Mouse (Mus musculus): ENCODE data around the gene Prim2. TPM values are rescaled to one million over a fixed set of nuclear protein-coding genes. Genes with fewer than 3 reads are reported as not detected.

Gene Prim2
- total RNA-seq, 2 experiments from 2014 or later: 102 to 137 TPM

GRCm38 (mm10) chr1:33663163-33663562 lies 6.4 kb downstream of the Prim2 start:
- ATAC-seq (replicated peaks; ENCODE audit: low FRiP score, low TSS enrichment, poor library complexity, severe bottlenecking): no peak

GRCm38 (mm10) chr1:33658302-33658701 lies 11.3 kb downstream of the Prim2 start:
- no peak for ATAC-seq (replicated peaks; ENCODE audit: low FRiP score, low TSS enrichment, poor library complexity, severe bottlenecking)

GRCm38 (mm10) chr1:33657574-33658149 lies 11.9 kb downstream of the Prim2 start:
- no peak for ATAC-seq (replicated peaks; ENCODE audit: low FRiP score, low TSS enrichment, poor library complexity, severe bottlenecking)

GRCm38 (mm10) chr1:33650875-33651274 lies 18.7 kb downstream of the Prim2 start:
- no peak for ATAC-seq (replicated peaks; ENCODE audit: low FRiP score, low TSS enrichment, poor library complexity, severe bottlenecking)

GRCm38 (mm10) chr1:33649534-33650108 lies 20.0 kb downstream of the Prim2 start:
- peak; percentile 88 for ATAC-seq (replicated peaks; ENCODE audit: low FRiP score, low TSS enrichment, poor library complexity, severe bottlenecking)

- peak; percentile 20 for ATAC-seq (replicated peaks; ENCODE audit: low FRiP score, low TSS enrichment, poor library complexity, severe bottlenecking)
These were observed 20.6 kb downstream of the Prim2 start for GRCm38 (mm10) chr1:33649021-33649420.

GRCm38 (mm10) chr1:33647661-33648060 lies 21.9 kb downstream of the Prim2 start:
- no peak for ATAC-seq (replicated peaks; ENCODE audit: low FRiP score, low TSS enrichment, poor library complexity, severe bottlenecking)

- no peak for ATAC-seq (replicated peaks; ENCODE audit: low FRiP score, low TSS enrichment, poor library complexity, severe bottlenecking)
These were observed 22.4 kb downstream of the Prim2 start for GRCm38 (mm10) chr1:33647173-33647572.

- ATAC-seq (replicated peaks; ENCODE audit: low FRiP score, low TSS enrichment, poor library complexity, severe bottlenecking): peak; percentile 54; the same call in 1 of the 2 replicates
These were observed 23.9 kb downstream of the Prim2 start for GRCm38 (mm10) chr1:33645689-33646088.

GRCm38 (mm10) chr1:33641139-33641538 lies 28.5 kb downstream of the Prim2 start:
- ATAC-seq (replicated peaks; ENCODE audit: low FRiP score, low TSS enrichment, poor library complexity, severe bottlenecking): no peak

- no peak for ATAC-seq (replicated peaks; ENCODE audit: low FRiP score, low TSS enrichment, poor library complexity, severe bottlenecking)
These were observed 29.5 kb downstream of the Prim2 start for GRCm38 (mm10) chr1:33640089-33640488.

GRCm38 (mm10) chr1:33639234-33639633 lies 30.4 kb downstream of the Prim2 start:
- peak; percentile 86 for ATAC-seq (replicated peaks; ENCODE audit: low FRiP score, low TSS enrichment, poor library complexity, severe bottlenecking)

- no peak for ATAC-seq (replicated peaks; ENCODE audit: low FRiP score, low TSS enrichment, poor library complexity, severe bottlenecking)
These were observed 31.8 kb downstream of the Prim2 start for GRCm38 (mm10) chr1:33637827-33638226.

- ATAC-seq (replicated peaks; ENCODE audit: low FRiP score, low TSS enrichment, poor library complexity, severe bottlenecking): no peak
These were observed 33.0 kb downstream of the Prim2 start for GRCm38 (mm10) chr1:33636421-33637195.

GRCm38 (mm10) chr1:33631002-33631618 lies 38.5 kb downstream of the Prim2 start:
- peak; percentile 75 for ATAC-seq (replicated peaks; ENCODE audit: low FRiP score, low TSS enrichment, poor library complexity, severe bottlenecking)

GRCm38 (mm10) chr1:33627803-33628202 lies 41.8 kb downstream of the Prim2 start:
- ATAC-seq (replicated peaks; ENCODE audit: low FRiP score, low TSS enrichment, poor library complexity, severe bottlenecking): no peak

GRCm38 (mm10) chr1:33627070-33627469 lies 42.5 kb downstream of the Prim2 start:
- ATAC-seq (replicated peaks; ENCODE audit: low FRiP score, low TSS enrichment, poor library complexity, severe bottlenecking): peak; percentile 60

- ATAC-seq (replicated peaks; ENCODE audit: low FRiP score, low TSS enrichment, poor library complexity, severe bottlenecking): peak; percentile 87
These were observed 44.7 kb downstream of the Prim2 start for GRCm38 (mm10) chr1:33624900-33625299.

GRCm38 (mm10) chr1:33624441-33624840 lies 45.2 kb downstream of the Prim2 start:
- ATAC-seq (replicated peaks; ENCODE audit: low FRiP score, low TSS enrichment, poor library complexity, severe bottlenecking): no peak

- no peak for ATAC-seq (replicated peaks; ENCODE audit: low FRiP score, low TSS enrichment, poor library complexity, severe bottlenecking)
These were observed 47.8 kb downstream of the Prim2 start for GRCm38 (mm10) chr1:33621791-33622190.
